Mouse (Mus musculus): ENCODE data around the gene Pip5k1a. TPM values are rescaled to one million over a fixed set of nuclear protein-coding genes. Genes with fewer than 3 reads are reported as not detected.
"Not testable (repeated sequence)": the region's sequence is repeated elsewhere in the genome, so short reads cannot be mapped to it uniquely, and the experiment has no call there.

Pip5k1a gene
- polyA plus RNA-seq (2012; ENCODE audit: insufficient read depth, insufficient read length, missing spikeins): 12.7 and 14.5 TPM in 2 replicates

- peak within 1 kb of the TSS; percentile 45 for H3K27ac ChIP-seq (replicated peaks; ENCODE audit: low read depth, low read length)
- H3K4me3 ChIP-seq (ENCODE audit: insufficient read depth, low read depth, low read length): peak within 1 kb of the TSS; percentile 78
- no peaks in the 10 kb centered on the region for H3K4me1 ChIP-seq (ENCODE audit: control insufficient read depth, insufficient read depth, insufficient read length, low read length)
These were observed at the start of gene Pip5k1a for GRCm38 (mm10) chr3:95106338-95107117. TSS of gene Pip5k1a (minus strand) at chr3:95106930.

GRCm38 (mm10) chr3:95153874-95154273, 47.1 kb upstream of the Pip5k1a start:
- Histone ChIP-seq H3K4me1 (ENCODE audit: control insufficient read depth, insufficient read depth, insufficient read length, low read length) (no peaks in the 10 kb centered on the region), H3K4me3 (ENCODE audit: insufficient read depth, low read depth, low read length) (no peak overlapping the region), H3K27ac (replicated peaks; ENCODE audit: low read depth, low read length) (no peak overlapping the region)

- Histone ChIP-seq H3K27ac (replicated peaks; ENCODE audit: low read depth, low read length) (no peak overlapping the region), H3K4me1 (ENCODE audit: control insufficient read depth, insufficient read depth, insufficient read length, low read length) (no peaks in the 10 kb centered on the region), H3K4me3 (ENCODE audit: insufficient read depth, low read depth, low read length) (no peak overlapping the region)
These were observed 41.2 kb upstream of the Pip5k1a start for GRCm38 (mm10) chr3:95147924-95148323.

- H3K4me1 ChIP-seq (ENCODE audit: control insufficient read depth, insufficient read depth, insufficient read length, low read length): no peaks in the 10 kb centered on the region
- no peak overlapping the region for H3K27ac ChIP-seq (replicated peaks; ENCODE audit: low read depth, low read length)
- H3K4me3 ChIP-seq (ENCODE audit: insufficient read depth, low read depth, low read length): no peak overlapping the region
These were observed 35.9 kb upstream of the Pip5k1a start for GRCm38 (mm10) chr3:95142617-95143011.

- H3K4me1 ChIP-seq (ENCODE audit: control insufficient read depth, insufficient read depth, insufficient read length, low read length): no peaks in the 10 kb centered on the region
- H3K4me3 ChIP-seq (ENCODE audit: insufficient read depth, low read depth, low read length): peak within 1 kb of the TSS; percentile 44
- peak within 1 kb of the TSS; percentile 68 for H3K27ac ChIP-seq (replicated peaks; ENCODE audit: low read depth, low read length)
These were observed 35.4 kb upstream of the Pip5k1a start, which contains the start of gene Tnfaip8l2 for GRCm38 (mm10) chr3:95141952-95142616. TSS of gene Tnfaip8l2 (minus strand) at chr3:95142360.

GRCm38 (mm10) chr3:95141474-95141873, 34.7 kb upstream of the Pip5k1a start:
- no peaks in the 10 kb centered on the region for H3K4me1 ChIP-seq (ENCODE audit: control insufficient read depth, insufficient read depth, insufficient read length, low read length)
- H3K27ac ChIP-seq (replicated peaks; ENCODE audit: low read depth, low read length): peak overlapping the region; percentile 68
- H3K4me3 ChIP-seq (ENCODE audit: insufficient read depth, low read depth, low read length): peak overlapping the region; percentile 44

- Histone ChIP-seq H3K4me3 (ENCODE audit: insufficient read depth, low read depth, low read length) (peak overlapping the region; percentile 44), H3K27ac (replicated peaks; ENCODE audit: low read depth, low read length) (peak overlapping the region; percentile 68), H3K4me1 (ENCODE audit: control insufficient read depth, insufficient read depth, insufficient read length, low read length) (no peaks in the 10 kb centered on the region)
These were observed 34.1 kb upstream of the Pip5k1a start for GRCm38 (mm10) chr3:95140795-95141194.

GRCm38 (mm10) chr3:95140289-95140595, 33.5 kb upstream of the Pip5k1a start:
- Histone ChIP-seq H3K4me1 (ENCODE audit: control insufficient read depth, insufficient read depth, insufficient read length, low read length) (no peaks in the 10 kb centered on the region), H3K4me3 (ENCODE audit: insufficient read depth, low read depth, low read length) (peak overlapping the region; percentile 12; the same call in 1 of the 2 replicates), H3K27ac (replicated peaks; ENCODE audit: low read depth, low read length) (peak overlapping the region; percentile 31)

GRCm38 (mm10) chr3:95139586-95140288, 33.0 kb upstream of the Pip5k1a start:
- peak overlapping the region; percentile 21; the same call in 1 of the 2 replicates for H3K4me3 ChIP-seq (ENCODE audit: insufficient read depth, low read depth, low read length)

GRCm38 (mm10) chr3:95136336-95136735, 29.6 kb upstream of the Pip5k1a start:
- H3K27ac ChIP-seq (replicated peaks; ENCODE audit: low read depth, low read length): no peak overlapping the region
- H3K4me3 ChIP-seq (ENCODE audit: insufficient read depth, low read depth, low read length): no peak overlapping the region
- peaks cover 4% of the 10 kb centered on the region for H3K4me1 ChIP-seq (ENCODE audit: control insufficient read depth, insufficient read depth, insufficient read length, low read length)

More at GRCm38 (mm10) chr3:95139586-95140288, 33.0 kb upstream of the Pip5k1a start:
- no peaks in the 10 kb centered on the region for H3K4me1 ChIP-seq (ENCODE audit: control insufficient read depth, insufficient read depth, insufficient read length, low read length)
- H3K27ac ChIP-seq (replicated peaks; ENCODE audit: low read depth, low read length): peak overlapping the region; percentile 31

GRCm38 (mm10) chr3:95135433-95136052, 28.8 kb upstream of the Pip5k1a start:
- Histone ChIP-seq H3K4me1 (ENCODE audit: control insufficient read depth, insufficient read depth, insufficient read length, low read length) (peaks cover 4% of the 10 kb centered on the region), H3K27ac (replicated peaks; ENCODE audit: low read depth, low read length) (no peak overlapping the region), H3K4me3 (ENCODE audit: insufficient read depth, low read depth, low read length) (peak overlapping the region; percentile 17; the same call in 1 of the 2 replicates)

- Histone ChIP-seq H3K4me3 (ENCODE audit: insufficient read depth, low read depth, low read length) (peak overlapping the region; percentile 49), H3K4me1 (ENCODE audit: control insufficient read depth, insufficient read depth, insufficient read length, low read length) (peaks cover 4% of the 10 kb centered on the region), H3K27ac (replicated peaks; ENCODE audit: low read depth, low read length) (no peak overlapping the region)
These were observed 28.3 kb upstream of the Pip5k1a start for GRCm38 (mm10) chr3:95135023-95135422.

- not testable (repeated sequence) for H3K27ac ChIP-seq (replicated peaks; ENCODE audit: low read depth, low read length); H3K4me1 ChIP-seq (ENCODE audit: control insufficient read depth, insufficient read depth, insufficient read length, low read length); H3K4me3 ChIP-seq (ENCODE audit: insufficient read depth, low read depth, low read length)
These were observed 27.4 kb upstream of the Pip5k1a start for GRCm38 (mm10) chr3:95134133-95134532.

GRCm38 (mm10) chr3:95133680-95134101, 27.0 kb upstream of the Pip5k1a start, which contains the start of the genes Scnm1 and Lysmd1:
TSS of gene Scnm1 (minus strand) at chr3:95134011.
TSS of gene Lysmd1 (plus strand) at chr3:95134088.
- Histone ChIP-seq H3K4me3 (ENCODE audit: insufficient read depth, low read depth, low read length) (peak within 1 kb of the TSS; percentile 70), H3K27ac (replicated peaks; ENCODE audit: low read depth, low read length) (peak within 1 kb of the TSS; percentile 78), H3K4me1 (ENCODE audit: control insufficient read depth, insufficient read depth, insufficient read length, low read length) (peaks cover 4% of the 10 kb centered on the region)
